Mouse (Mus musculus) ovary, adult 18-20 months (tissue): ENCODE results near the gene Luc7l3.

Experiments
- DNase-seq: peaks from one replicate; pipeline ENCODE4 v3.0.0; 2022; ENCODE audit warnings: low spot score, mixed read lengths

Gene Luc7l3

GRCm38 (mm10) chr11:94321931-94322400 lies at the start of gene Luc7l3:
Gene Luc7l3, minus strand, starts transcription at chr11:94321988.
- peak; percentile 88 for DNase-seq

- no peak for DNase-seq
Observed at GRCm38 (mm10) chr11:94370809-94371208, 49.0 kb upstream of the Luc7l3 start.

GRCm38 (mm10) chr11:94369981-94370380 lies 48.2 kb upstream of the Luc7l3 start:
- no peak for DNase-seq

GRCm38 (mm10) chr11:94365340-94365739 lies 43.6 kb upstream of the Luc7l3 start:
- no peak for DNase-seq

DNA sequence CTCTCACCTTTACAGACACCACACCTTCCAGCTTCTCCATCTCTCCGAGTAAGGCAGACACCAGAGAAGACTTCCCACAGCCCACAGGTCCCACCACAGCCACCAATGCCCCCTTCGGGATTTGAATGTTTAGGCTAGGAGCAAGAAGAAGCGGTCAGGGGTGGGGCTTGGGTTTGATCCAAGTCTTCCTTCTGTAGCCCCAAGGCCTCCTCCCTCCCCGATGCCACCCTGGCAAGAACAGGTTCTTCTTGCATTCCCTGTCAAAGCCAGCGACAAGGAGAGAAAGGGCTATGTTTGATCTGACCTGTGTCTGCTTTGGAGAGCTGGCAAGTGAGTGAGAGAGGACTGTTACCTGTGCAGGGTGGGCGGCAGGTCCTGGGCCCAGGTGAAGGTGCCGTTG lies 41.9 kb upstream of the Luc7l3 start:
- peak; percentile 38 for DNase-seq

GRCm38 (mm10) chr11:94362101-94362500 lies 40.3 kb upstream of the Luc7l3 start:
- no peak for DNase-seq

DNA sequence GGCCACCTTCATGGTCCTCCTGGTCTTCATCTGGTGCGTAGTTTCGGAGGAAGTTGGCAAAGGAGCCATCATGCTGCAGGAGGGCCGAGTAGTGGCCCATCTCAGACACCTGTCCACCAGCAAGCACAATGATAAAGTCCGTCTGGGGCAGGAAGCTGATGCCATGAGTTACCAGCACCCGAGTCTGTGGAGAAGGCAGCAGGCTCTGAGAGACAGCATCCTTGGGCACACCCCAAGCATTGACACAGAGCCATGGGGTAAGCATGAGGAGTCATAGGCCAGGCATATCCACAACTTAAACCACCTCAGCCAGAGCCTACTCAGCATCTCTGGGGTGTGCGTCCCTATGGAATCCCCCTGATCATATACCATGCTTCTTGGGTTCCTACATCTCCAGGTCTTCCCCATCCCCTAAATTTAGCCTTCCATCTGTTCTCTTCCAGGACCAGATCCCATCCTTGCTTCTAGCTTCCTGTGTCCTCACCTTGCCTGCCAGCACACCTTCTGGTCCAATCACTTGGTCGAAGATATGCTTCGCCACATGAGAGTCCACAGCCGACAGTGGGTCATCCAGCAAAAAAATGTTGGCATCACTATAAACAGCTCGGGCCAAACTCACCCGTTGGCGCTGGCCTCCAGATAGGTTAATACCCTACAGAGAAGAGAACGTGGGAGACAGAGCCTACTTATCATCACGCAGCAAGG lies 39.5 kb upstream of the Luc7l3 start:
- DNase-seq, result no peak

GRCm38 (mm10) chr11:94359168-94359567 lies 37.4 kb upstream of the Luc7l3 start:
- no peak for DNase-seq

- no peak for DNase-seq
Observed at GRCm38 (mm10) chr11:94355521-94356217, 33.9 kb upstream of the Luc7l3 start.

- DNase-seq, result no peak
Observed at GRCm38 (mm10) chr11:94351094-94351493, 29.3 kb upstream of the Luc7l3 start.

GRCm38 (mm10) chr11:94350337-94350736 lies 28.5 kb upstream of the Luc7l3 start:
- no peak for DNase-seq

GRCm38 (mm10) chr11:94349839-94350238 lies 28.1 kb upstream of the Luc7l3 start:
- DNase-seq, result no peak

DNA sequence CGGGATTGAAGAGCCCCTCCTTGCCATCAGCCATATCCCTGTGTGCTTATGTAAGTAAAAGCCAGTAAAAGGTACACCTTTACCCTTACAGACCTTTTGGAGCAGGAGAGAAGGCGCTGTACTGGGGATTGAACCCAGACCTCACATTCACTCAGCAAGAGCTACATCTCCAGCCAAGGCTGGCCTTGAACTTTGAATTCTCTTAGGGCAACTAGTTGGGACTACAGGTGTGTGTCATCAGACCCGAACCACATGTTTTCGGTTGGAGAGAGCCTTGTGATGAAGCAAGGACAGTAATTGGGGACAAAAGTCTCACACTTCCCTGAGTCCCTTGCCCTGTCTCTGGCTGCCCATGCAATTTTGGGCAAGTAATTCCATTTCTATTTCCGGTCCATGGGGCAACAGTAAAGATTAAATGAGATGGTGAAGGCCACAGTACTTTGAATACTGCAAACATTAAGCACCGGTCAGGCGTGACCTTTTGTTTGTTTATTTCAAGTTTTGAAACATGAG lies 25.3 kb upstream of the Luc7l3 start:
- no peak for DNase-seq

DNA sequence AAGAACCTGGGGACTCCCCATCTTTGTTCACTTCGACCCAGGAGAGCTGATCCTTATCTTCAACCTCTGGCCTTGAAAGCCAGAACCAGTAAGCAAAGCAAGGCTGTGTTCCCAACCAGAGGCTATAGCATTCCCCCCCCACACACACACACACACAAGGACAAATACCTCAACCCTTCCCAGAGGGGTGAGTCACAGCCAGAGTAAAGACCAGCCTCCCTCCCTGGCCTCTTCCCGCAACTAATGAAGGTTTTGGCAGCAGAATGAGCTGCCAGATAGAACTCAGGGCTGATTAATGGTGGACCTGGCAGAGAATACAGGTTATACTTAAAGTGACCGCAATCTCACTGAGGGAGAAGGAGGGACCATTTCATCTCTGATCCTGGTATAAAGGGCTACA lies 24.8 kb upstream of the Luc7l3 start:
- DNase-seq, result peak; percentile 74

DNA sequence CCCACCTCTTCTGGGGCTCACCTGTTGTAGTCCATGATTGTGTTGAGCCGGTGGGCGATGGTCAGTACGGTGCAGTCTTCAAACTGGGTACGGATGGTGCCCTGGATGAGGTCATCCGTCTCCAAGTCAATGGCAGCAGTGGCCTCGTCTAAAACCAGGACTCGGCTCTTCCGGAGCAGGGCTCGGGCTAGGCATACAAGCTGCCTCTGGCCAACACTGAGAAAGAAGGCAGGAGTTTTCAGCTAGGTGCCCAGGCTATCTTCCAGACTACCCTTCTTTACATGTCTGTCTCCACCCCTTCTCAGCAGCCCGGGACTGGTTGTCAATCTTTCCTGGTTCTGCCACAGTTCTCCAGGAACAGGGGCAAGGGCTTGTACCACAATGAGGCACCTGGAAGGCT lies 24.1 kb upstream of the Luc7l3 start:
- DNase-seq, result no peak

DNA sequence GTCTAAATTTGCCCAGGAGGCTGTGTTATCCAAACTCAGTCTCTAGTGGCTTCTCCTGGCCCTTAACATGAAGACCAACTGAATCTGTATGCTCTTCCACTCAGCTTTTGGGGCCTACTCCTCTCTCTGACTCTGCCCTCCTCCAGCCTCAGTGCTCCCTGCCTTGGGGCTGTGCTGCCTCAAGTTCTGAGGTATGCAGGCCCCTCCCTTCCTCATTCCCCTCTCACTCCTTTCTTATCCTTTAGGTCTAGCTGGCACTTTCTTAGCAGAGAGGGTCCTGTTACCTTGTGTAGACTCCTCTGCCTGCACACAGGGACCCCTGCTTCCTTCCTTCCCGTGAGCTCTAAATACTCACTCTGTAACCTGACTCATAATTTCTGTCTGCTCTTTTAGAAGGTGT lies 22.7 kb upstream of the Luc7l3 start:
- no peak for DNase-seq

- DNase-seq, result no peak
Observed at GRCm38 (mm10) chr11:94343955-94344358, 22.2 kb upstream of the Luc7l3 start.

GRCm38 (mm10) chr11:94342114-94342905 lies 20.5 kb upstream of the Luc7l3 start:
- DNase-seq, result no peak

GRCm38 (mm10) chr11:94340948-94341933 lies 19.5 kb upstream of the Luc7l3 start:
- no peak for DNase-seq

GRCm38 (mm10) chr11:94339732-94340585 lies 18.2 kb upstream of the Luc7l3 start:
- no peak for DNase-seq
